Mouse (Mus musculus) adipocyte (in vitro differentiated cells): ENCODE data around the gene Gkn2.

Experiments
- DNase-seq: peaks from one replicate; pipeline ENCODE4 v3.0.0-alpha.2; 2016; ENCODE audit warnings: low spot score

The Gkn2 gene

DNA sequence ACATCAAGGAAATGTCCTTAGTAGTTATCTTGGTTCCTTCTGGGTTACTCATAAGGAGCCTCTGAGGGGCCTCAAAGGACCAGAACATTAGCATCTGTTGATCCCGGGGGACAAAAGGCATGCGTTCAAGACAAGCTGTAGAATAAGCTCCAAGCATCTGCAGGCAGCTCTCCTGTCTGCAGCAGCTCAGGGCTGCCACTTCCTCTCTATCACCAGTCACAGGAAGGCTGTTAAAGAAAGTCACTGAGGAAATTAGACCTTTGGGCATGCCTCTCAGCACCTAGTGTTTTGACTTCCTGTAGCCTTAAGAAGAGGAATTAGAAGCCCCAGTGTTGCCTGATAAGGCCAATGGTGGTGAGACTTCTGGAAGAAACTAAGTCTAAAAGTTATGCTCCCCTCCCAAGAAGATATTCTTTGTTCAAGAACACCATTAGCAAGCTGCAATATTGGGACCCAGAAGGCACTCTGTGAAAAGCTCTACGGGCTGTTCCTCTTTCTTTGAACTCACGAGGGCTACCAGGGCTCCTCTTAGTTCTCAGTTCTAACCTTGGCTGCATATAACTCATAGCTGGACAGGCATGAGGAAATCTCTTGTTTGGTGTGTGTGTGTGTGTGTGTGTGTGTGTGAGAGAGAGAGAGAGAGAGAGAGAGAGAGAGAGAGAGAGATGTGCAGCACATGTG, 26.9 kb downstream of the Gkn2 start:
- no peak for DNase-seq

DNA sequence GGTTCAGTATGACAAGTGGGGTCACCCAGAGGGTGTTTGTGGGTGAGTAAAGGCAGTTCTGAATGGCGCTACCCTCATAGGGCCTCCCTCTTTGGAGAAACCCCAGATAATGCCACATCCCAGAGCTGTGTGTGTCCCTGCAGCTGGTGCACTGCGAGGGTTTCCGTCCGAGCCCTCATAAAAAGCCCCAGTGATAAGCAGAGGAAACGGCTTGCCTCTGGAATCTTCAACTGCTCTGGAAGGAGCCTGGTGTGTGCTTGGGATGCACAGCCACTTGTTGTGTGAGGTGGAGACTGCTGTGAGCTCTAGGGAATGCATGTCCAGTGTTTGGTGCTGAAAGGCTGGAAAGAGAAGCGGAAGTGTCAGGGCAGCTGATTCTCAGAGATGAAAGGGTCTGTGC, 28.3 kb downstream of the Gkn2 start:
- DNase-seq, result no peak

DNA sequence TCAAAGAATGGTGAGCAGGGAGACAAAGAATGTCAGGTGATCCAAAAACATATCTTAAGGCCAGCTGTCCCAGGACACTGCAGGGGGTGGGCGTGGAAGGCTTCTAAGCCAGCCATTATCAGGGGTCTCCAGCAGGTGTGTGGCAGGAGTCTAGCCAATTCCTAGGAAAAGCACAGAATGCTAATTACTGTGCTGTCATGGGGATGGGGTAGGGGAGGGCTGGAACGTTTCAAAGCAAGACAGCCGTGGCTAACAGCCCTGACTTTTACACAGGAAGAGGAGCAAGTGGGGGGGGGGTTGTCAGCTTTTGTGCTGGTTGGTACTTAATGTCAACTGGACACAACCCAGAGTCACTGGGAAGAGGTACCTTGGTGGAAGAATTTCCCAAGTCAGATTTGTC, 38.9 kb downstream of the Gkn2 start:
- DNase-seq, result no peak

DNA sequence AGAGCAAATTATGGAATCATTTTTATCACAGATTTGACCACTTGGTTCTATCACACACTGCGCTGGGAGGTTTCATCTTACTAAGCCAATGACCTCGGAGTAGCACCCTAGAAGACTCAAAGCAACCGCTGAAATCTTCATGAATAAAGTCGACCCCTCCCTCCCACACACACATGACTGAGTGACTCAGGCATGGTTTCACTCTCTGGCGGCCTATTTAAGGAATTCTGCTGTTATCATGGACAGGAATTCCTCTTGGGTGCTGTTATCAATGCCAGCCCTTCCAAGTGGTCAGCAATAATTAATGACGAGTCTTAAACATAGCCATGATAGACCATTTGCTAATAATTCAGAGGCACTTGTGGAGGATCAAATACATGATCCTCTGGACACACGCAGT, 49.1 kb downstream of the Gkn2 start:
- DNase-seq, result no peak

DNA sequence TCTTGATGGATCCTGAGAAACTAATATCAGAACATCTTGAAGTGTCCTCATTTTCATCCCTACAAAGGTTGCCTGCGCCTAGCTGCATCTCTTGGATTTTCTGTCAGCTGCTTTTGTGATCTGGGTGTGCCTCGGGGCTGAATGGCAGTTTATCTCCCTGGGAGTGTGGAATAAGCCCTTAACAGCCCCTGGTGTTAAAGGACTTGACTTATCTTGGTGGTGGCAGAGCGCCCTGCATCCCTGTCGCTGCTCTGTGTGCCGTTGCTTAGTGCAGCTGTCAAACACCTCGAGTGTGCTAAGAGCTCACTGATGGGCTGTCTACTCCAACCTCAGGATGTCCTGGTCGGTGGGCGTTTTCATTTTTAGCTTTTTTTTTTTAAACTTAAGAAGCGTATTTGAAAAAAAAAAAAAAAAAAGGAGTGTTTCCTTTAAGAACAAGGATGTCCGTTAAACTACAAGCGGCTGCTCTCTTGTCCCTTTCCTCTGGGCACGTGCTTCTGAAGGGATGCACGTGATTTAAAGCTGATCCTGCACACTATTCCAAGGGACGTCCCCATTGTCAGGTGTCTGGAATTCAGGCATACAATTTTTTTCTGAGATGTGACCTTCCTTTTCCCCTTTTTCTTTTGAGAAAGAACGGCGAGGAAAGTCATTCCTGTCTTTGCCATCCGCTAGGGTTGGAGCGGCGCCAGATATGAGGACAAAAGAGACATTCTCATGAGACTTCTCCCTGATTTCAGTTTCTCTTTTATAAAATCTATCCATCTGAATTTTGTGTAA, 51.1 kb downstream of the Gkn2 start:
- no peak for DNase-seq

DNA sequence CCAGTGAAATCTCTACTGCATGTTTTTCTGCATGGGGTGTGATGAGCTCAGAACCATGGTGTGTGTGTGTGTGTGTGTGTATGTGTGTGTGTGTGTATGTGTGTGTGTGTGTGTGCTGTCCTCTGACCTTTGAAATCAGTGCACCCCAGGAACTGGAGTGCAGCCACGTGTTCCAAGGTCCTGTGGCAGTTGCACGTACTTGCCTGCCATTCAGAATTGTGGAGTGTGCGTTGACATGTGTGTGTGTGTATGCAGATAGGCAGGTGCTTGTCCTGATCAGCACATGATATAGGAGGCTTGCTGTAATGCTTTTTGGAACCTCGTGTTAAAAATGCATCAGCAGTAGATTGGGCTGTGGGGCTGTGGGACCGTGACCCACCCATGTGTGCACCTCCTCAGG, 53.8 kb downstream of the Gkn2 start:
- no peak for DNase-seq

DNA sequence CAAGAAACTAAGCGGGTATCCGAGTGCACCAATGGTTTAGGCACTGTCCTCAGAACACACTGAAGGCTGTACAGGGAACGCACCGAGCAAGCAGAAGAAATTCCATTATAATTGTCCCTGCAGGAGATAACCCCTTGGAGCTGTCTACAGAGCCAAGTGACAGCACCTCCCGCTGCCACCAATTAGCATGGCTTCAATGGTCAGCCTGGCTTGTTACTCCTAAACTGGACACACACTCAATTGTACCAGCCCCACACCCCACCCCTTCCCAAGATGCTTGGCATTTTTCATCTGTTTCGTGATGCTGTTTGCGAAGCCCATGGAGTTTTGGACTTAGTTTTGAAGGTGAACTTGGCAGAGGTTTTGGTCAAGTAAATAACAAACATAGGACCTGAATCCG, 54.5 kb downstream of the Gkn2 start:
- no peak for DNase-seq

DNA sequence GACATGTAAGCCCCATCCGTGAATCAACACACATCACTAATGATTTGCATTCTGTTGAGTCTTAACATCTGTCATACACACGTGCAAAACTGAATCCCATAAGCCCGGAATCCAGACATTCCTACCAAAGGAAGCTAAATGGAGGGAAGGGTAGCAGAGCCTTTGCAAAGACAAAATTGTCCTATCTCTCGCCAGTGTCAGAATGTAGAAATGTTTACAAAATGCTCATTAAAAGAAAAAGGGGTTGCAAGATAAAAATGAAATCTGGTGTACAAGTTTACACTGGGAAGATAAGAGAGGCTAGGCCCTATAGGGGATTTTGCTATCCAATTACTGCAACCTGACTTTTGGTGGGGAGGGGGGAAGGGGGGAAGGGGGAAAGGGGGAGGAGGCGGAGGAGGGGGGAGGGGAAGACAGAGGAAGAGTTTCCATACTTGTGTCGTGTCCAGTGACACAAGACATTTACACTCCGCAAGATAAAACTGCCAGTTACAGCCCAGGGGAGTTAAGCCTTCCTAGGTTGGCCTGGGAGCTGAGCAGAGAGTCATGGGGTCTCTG, 55.4 kb downstream of the Gkn2 start, which contains the start of gene Bmp10:
TSS of gene Bmp10 (plus strand) at position 508 of the 558 bp plus-strand sequence.
- DNase-seq, result no peak
